Mouse (Mus musculus): ENCODE results near the gene Crp. TPM values are rescaled to one million over a fixed set of nuclear protein-coding genes. Genes with fewer than 3 reads are reported as not detected.

Gene Crp
- total and polyA plus RNA-seq, 2 experiments, result 279 to 497 TPM

DNA sequence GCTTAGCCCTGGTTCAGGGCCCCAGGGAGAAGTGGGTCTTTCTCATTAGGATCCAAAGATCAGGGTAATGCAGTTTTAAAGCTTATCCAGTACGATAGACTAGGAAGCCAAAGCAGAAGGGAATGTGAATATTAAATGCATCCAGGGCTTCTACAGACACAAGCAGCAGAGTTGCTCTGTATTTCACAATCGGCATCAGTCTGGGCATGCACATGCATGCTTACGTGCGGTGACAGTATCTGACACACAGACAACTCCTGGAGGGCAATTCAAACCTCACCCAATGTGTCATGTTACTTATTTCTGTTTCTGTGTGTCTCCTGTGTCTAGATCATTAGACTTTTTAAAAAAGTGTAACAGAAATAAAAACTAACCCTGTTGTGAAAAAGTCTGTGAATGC, 17.1 kb upstream of the Crp start:
- H3K27me3 ChIP-seq (ENCODE audit: control insufficient read depth, insufficient read depth, low read length), result no peaks in the 10 kb centered on the region
- WGBS, result 92% methylated on average over 4 of the region's 4 CpGs
- DNase-seq (ENCODE audit: extremely low read depth, low read depth, low spot score), result no peak
- H3K4me3 ChIP-seq (ENCODE audit: insufficient read depth, low read depth, low read length), result no peak overlapping the region
- H3K4me1 ChIP-seq (ENCODE audit: control insufficient read depth, insufficient read depth, low read length), result peaks cover 2% of the 10 kb centered on the region; the same call in 1 of the 2 replicates
- no peaks in the 10 kb centered on the region; the same call in 1 of the 2 replicates for H3K79me2 ChIP-seq (ENCODE audit: control insufficient read depth, insufficient read depth, low read length)
- H3K9ac ChIP-seq (ENCODE audit: low read depth, low read length), result no peak overlapping the region
- TF ChIP-seq CTCF (IDR thresholded peaks at IDR 0.05; ENCODE audit: low read depth, low read length) (no peak), POLR2A (IDR thresholded peaks at IDR 0.05; ENCODE audit: extremely low read depth, insufficient read depth, low read length) (no peak)
- no peak overlapping the region for H3K27ac ChIP-seq (replicated peaks; ENCODE audit: insufficient read depth, low read depth, low read length)
- no peaks in the 10 kb centered on the region for H3K36me3 ChIP-seq (ENCODE audit: control insufficient read depth, insufficient read depth, low read length)

GRCm38 (mm10) chr1:172683551-172683950, 14.3 kb upstream of the Crp start:
- WGBS, result 96% methylated on average over 5 of the region's 5 CpGs
- TF ChIP-seq CTCF (IDR thresholded peaks at IDR 0.05; ENCODE audit: low read depth, low read length) (no peak), POLR2A (IDR thresholded peaks at IDR 0.05; ENCODE audit: extremely low read depth, insufficient read depth, low read length) (no peak)

DNA sequence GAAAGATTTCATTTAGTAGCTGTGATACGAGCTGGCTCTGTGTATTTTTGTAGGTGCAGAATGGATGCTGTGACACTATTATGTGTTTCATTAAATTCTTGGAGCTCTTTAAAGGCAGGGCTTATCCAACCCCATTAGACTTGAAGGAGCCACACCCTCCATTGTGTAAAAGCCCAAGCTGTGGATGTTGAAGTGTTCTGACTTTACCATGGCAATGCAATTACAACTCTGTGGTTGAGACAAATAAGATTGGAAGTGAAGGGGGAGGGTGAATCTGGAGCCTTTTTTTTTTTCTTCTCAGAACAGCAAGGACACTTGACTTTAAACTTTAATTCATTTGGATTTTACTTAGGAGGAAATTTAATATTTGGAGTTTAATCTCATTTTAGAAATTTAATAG, 13.9 kb upstream of the Crp start:
- 91% methylated on average over 1 of the region's 1 CpGs for WGBS
- H3K79me2 ChIP-seq (ENCODE audit: control insufficient read depth, insufficient read depth, low read length), result no peaks in the 10 kb centered on the region; the same call in 1 of the 2 replicates
- no peak overlapping the region for H3K27ac ChIP-seq (replicated peaks; ENCODE audit: insufficient read depth, low read depth, low read length)
- peaks cover 2% of the 10 kb centered on the region; the same call in 1 of the 2 replicates for H3K4me1 ChIP-seq (ENCODE audit: control insufficient read depth, insufficient read depth, low read length)
- TF ChIP-seq POLR2A (IDR thresholded peaks at IDR 0.05; ENCODE audit: extremely low read depth, insufficient read depth, low read length) (no peak), CTCF (IDR thresholded peaks at IDR 0.05; ENCODE audit: low read depth, low read length) (no peak)
- no peak for DNase-seq (ENCODE audit: extremely low read depth, low read depth, low spot score)
- H3K27me3 ChIP-seq (ENCODE audit: control insufficient read depth, insufficient read depth, low read length), result no peaks in the 10 kb centered on the region
- H3K36me3 ChIP-seq (ENCODE audit: control insufficient read depth, insufficient read depth, low read length), result no peaks in the 10 kb centered on the region
- no peak overlapping the region for H3K4me3 ChIP-seq (ENCODE audit: insufficient read depth, low read depth, low read length)
- H3K9ac ChIP-seq (ENCODE audit: low read depth, low read length), result no peak overlapping the region

More at GRCm38 (mm10) chr1:172683551-172683950, 14.3 kb upstream of the Crp start:
- H3K9ac ChIP-seq (ENCODE audit: low read depth, low read length), result no peak overlapping the region
- no peaks in the 10 kb centered on the region for H3K27me3 ChIP-seq (ENCODE audit: control insufficient read depth, insufficient read depth, low read length)
- peaks cover 2% of the 10 kb centered on the region; the same call in 1 of the 2 replicates for H3K4me1 ChIP-seq (ENCODE audit: control insufficient read depth, insufficient read depth, low read length)
- DNase-seq (ENCODE audit: extremely low read depth, low read depth, low spot score), result no peak
- H3K27ac ChIP-seq (replicated peaks; ENCODE audit: insufficient read depth, low read depth, low read length), result no peak overlapping the region
- H3K4me3 ChIP-seq (ENCODE audit: insufficient read depth, low read depth, low read length), result no peak overlapping the region
- no peaks in the 10 kb centered on the region; the same call in 1 of the 2 replicates for H3K79me2 ChIP-seq (ENCODE audit: control insufficient read depth, insufficient read depth, low read length)
- H3K36me3 ChIP-seq (ENCODE audit: control insufficient read depth, insufficient read depth, low read length), result no peaks in the 10 kb centered on the region

DNA sequence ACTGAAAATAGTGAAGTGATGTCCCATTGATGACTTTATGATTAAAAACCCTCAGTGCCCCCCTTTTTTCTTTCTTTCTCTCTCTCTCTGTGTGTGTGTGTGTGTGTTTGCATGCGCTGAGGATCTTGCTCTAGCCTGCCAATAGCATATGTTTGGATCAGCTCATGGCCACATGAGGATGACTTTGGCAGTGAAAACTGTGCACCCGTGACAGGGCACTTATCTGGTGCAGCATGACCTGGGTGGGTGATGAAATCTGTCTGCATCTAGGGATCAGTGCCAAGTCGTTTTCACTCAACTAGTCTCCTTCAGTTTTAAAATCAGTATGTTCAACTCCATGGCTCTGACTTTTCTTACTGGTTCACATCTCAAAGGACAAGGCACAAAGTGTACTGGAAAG, 12.7 kb upstream of the Crp start:
- DNase-seq (ENCODE audit: extremely low read depth, low read depth, low spot score), result peak; percentile 89
- Histone ChIP-seq H3K9ac (ENCODE audit: low read depth, low read length) (no peak overlapping the region), H3K27ac (replicated peaks; ENCODE audit: insufficient read depth, low read depth, low read length) (no peak overlapping the region), H3K27me3 (ENCODE audit: control insufficient read depth, insufficient read depth, low read length) (no peaks in the 10 kb centered on the region), H3K4me3 (ENCODE audit: insufficient read depth, low read depth, low read length) (no peak overlapping the region), H3K4me1 (ENCODE audit: control insufficient read depth, insufficient read depth, low read length) (peaks cover 2% of the 10 kb centered on the region; the same call in 1 of the 2 replicates), H3K79me2 (ENCODE audit: control insufficient read depth, insufficient read depth, low read length) (no peaks in the 10 kb centered on the region; the same call in 1 of the 2 replicates), H3K36me3 (ENCODE audit: control insufficient read depth, insufficient read depth, low read length) (no peaks in the 10 kb centered on the region)
- TF ChIP-seq CTCF (IDR thresholded peaks at IDR 0.05; ENCODE audit: low read depth, low read length), result no peak
- WGBS, result 15% methylated on average over 3 of the region's 3 CpGs

DNA sequence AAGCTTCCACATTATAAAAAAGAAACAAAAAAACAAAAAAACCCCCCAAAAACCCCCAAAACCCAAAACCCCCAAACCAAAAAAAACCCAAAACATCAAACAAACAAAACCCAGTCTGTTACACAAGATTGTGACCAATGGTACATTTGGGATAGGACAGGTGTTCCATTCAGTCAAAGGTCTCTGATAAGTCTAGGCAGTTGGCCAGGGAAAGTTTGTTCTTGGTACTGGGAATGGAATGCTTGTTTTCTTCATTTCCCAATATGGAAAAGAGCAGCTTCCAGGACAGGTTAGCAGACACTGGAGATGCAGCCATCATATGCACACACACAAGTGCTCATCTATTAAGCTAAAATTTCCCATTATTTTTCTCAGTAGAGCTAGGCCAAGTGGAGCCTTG, 433 bp upstream of the Crp start:
- DNase-seq (ENCODE audit: extremely low read depth, low read depth, low spot score), result peak; percentile 99
- Histone ChIP-seq H3K27ac (replicated peaks; ENCODE audit: insufficient read depth, low read depth, low read length) (peak overlapping the region; percentile 93), H3K36me3 (ENCODE audit: control insufficient read depth, insufficient read depth, low read length) (peaks cover 6% of the 10 kb centered on the region), H3K4me3 (ENCODE audit: insufficient read depth, low read depth, low read length) (no peak overlapping the region), H3K9ac (ENCODE audit: low read depth, low read length) (no peak overlapping the region), H3K79me2 (ENCODE audit: control insufficient read depth, insufficient read depth, low read length) (peaks cover 2% of the 10 kb centered on the region; the same call in 1 of the 2 replicates), H3K27me3 (ENCODE audit: control insufficient read depth, insufficient read depth, low read length) (no peaks in the 10 kb centered on the region), H3K4me1 (ENCODE audit: control insufficient read depth, insufficient read depth, low read length) (peaks cover 17% of the 10 kb centered on the region; the same call in 1 of the 2 replicates)
- TF ChIP-seq POLR2A (IDR thresholded peaks at IDR 0.05; ENCODE audit: extremely low read depth, insufficient read depth, low read length), result no peak
- TF ChIP-seq CTCF (IDR thresholded peaks at IDR 0.05; ENCODE audit: low read depth, low read length), result no peak

DNA sequence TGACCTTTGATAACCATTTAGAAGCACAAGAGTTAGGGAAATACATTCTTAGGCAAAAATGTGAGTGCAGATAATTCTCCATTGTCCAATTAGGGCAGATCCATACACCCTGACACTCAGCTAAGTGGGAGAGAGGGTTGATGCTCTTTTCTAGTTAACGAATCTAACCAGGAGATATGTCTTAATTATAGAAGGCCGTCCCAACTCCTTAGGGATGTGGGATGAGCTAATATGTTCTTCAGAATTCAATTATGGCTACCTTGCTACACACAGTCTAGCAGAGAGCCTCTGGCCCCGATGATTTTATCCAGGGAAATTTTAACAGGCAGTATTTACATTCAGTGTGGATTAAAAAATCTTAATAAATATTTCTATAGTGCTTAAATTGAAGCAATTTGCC, 3.0 kb downstream of the Crp start:
- Histone ChIP-seq H3K4me3 (ENCODE audit: insufficient read depth, low read depth, low read length) (no peak overlapping the region; the same call in 1 of the 2 replicates), H3K36me3 (ENCODE audit: control insufficient read depth, insufficient read depth, low read length) (peaks cover 21% of the 10 kb centered on the region), H3K9ac (ENCODE audit: low read depth, low read length) (no peak overlapping the region), H3K27ac (replicated peaks; ENCODE audit: insufficient read depth, low read depth, low read length) (peak overlapping the region; percentile 60), H3K79me2 (ENCODE audit: control insufficient read depth, insufficient read depth, low read length) (peaks cover 11% of the 10 kb centered on the region; the same call in 1 of the 2 replicates), H3K27me3 (ENCODE audit: control insufficient read depth, insufficient read depth, low read length) (no peaks in the 10 kb centered on the region), H3K4me1 (ENCODE audit: control insufficient read depth, insufficient read depth, low read length) (peaks cover 22% of the 10 kb centered on the region; the same call in 1 of the 2 replicates)
- 74% methylated on average over 3 of the region's 3 CpGs for WGBS
- TF ChIP-seq CTCF (IDR thresholded peaks at IDR 0.05; ENCODE audit: low read depth, low read length) (no peak), POLR2A (IDR thresholded peaks at IDR 0.05; ENCODE audit: extremely low read depth, insufficient read depth, low read length) (no peak)
- no peak for DNase-seq (ENCODE audit: extremely low read depth, low read depth, low spot score)

All from liver, adult 2 months (tissue).